Mouse (Mus musculus) myocyte (in vitro differentiated cells): ENCODE measurements around the gene Snx29. TPM values are rescaled to one million over a fixed set of nuclear protein-coding genes. Genes with fewer than 3 reads are reported as not detected.
A peak's percentile ranks its signal among the peaks of the same experiment; 100 is the strongest.

Source experiments
- H3K27me3 ChIP-seq: one replicate; pipeline ENCODE4 v1.6.1; 2011; ENCODE audit not compliant: control insufficient read depth, insufficient read depth, insufficient read length
- H3K36me3 ChIP-seq: one replicate; pipeline ENCODE4 v1.6.1; 2011; ENCODE audit not compliant: control insufficient read depth, insufficient read depth
- H3K4me2 ChIP-seq: one replicate; pipeline ENCODE4 v1.6.1; 2011; ENCODE audit warnings: low read depth, control low read depth
- H3K4me3 ChIP-seq: one replicate; pipeline ENCODE4 v1.5.1; 2011; ENCODE audit warnings: mild to moderate bottlenecking, control low read depth, moderate library complexity
- H3K79me2 ChIP-seq: one replicate; pipeline ENCODE4 v1.6.1; 2011; ENCODE audit not compliant: control insufficient read depth, insufficient read depth
- H3ac ChIP-seq: one replicate; pipeline ENCODE4 v1.6.1; 2011; ENCODE audit not compliant: control insufficient read depth, insufficient read length
- CEBPB ChIP-seq: IDR thresholded peaks from 2 replicates; pipeline ENCODE4 v1.6.1; 2011; ENCODE audit warnings: mild to moderate bottlenecking, moderate library complexity; ENCODE audit not compliant: poor library complexity, insufficient read depth, severe bottlenecking
- E2F4 ChIP-seq: IDR thresholded peaks from one replicate; pipeline ENCODE4 v1.6.1; 2011; ENCODE audit warnings: mild to moderate bottlenecking, control low read depth, moderate library complexity; ENCODE audit not compliant: insufficient read depth
- MAX ChIP-seq: IDR thresholded peaks from one replicate; pipeline ENCODE4 v1.6.1; 2011; ENCODE audit warnings: low read depth, mild to moderate bottlenecking, control low read depth
- MYOD1 ChIP-seq, 3 experiments: IDR thresholded peaks; one replicate each; pipeline ENCODE4 v1.6.1; 2011; ENCODE audit warnings: control low read depth in 2 of 3, low read depth in 2 of 3, mild to moderate bottlenecking in 2 of 3, moderate library complexity in 1 of 3; ENCODE audit not compliant: insufficient read length in 2 of 3, control insufficient read depth in 1 of 3
- MYOG ChIP-seq, 3 experiments: IDR thresholded peaks; one replicate each; pipeline ENCODE4 v1.6.1; 2011; ENCODE audit warnings: control low read depth in 2 of 3, low read depth in 2 of 3, mild to moderate bottlenecking in 2 of 3; ENCODE audit not compliant: insufficient read length in 2 of 3, control insufficient read depth in 1 of 3, insufficient read depth in 1 of 3
- POLR2A ChIP-seq: IDR thresholded peaks from one replicate; pipeline ENCODE4 v1.6.1; 2011; ENCODE audit warnings: low read depth, mild to moderate bottlenecking, control low read depth, moderate library complexity; ENCODE audit not compliant: insufficient read length
- POLR2AphosphoS2 ChIP-seq: IDR thresholded peaks from one replicate; pipeline ENCODE4 v1.6.1; 2011; ENCODE audit warnings: low read depth, control low read depth; ENCODE audit not compliant: insufficient read length
- REST ChIP-seq: IDR thresholded peaks from one replicate; pipeline ENCODE4 v1.6.1; 2011; ENCODE audit warnings: mild to moderate bottlenecking, control low read depth, moderate library complexity; ENCODE audit not compliant: insufficient read depth, insufficient read length
- SRF ChIP-seq: IDR thresholded peaks from one replicate; pipeline ENCODE4 v1.6.1; 2011; ENCODE audit warnings: low read depth; ENCODE audit not compliant: control insufficient read depth, insufficient read length
- TCF12 ChIP-seq: IDR thresholded peaks from one replicate; pipeline ENCODE4 v1.6.1; 2011; ENCODE audit warnings: mild to moderate bottlenecking, control low read depth; ENCODE audit not compliant: poor library complexity, insufficient read depth, severe bottlenecking
- TCF3 ChIP-seq: IDR thresholded peaks from one replicate; pipeline ENCODE4 v1.6.1; 2011; ENCODE audit warnings: low read depth, control low read depth; ENCODE audit not compliant: insufficient read length
- USF1 ChIP-seq: IDR thresholded peaks from one replicate; pipeline ENCODE4 v1.6.1; 2011; ENCODE audit warnings: low read depth, mild to moderate bottlenecking, control low read depth, moderate library complexity
- polyA plus RNA-seq: library from polyadenylated mRNA; unstranded; fragments of >200 nt; fragmentation: generic; extraction: Trizol; gene quantifications from one replicate; pipeline ENCODE4 v1.2.1, GENCODE M21; 2012; ENCODE audit warnings: missing spikeins

The Snx29 gene
- polyA plus RNA-seq, 1 experiment: 1.7 TPM

- H3K79me2 ChIP-seq: no peaks in the 10 kb centered on the region
- H3K4me2 ChIP-seq: no peak overlapping the region
- TF ChIP-seq TCF12: no peak
- TF ChIP-seq POLR2AphosphoS2: no peak
- no peak for TF ChIP-seq MAX
- TF ChIP-seq MYOG (IDR thresholded peaks at IDR 0.05; ENCODE audit: control insufficient read depth in 1 of 3, insufficient read depth in 1 of 3, insufficient read length in 2 of 3, low read depth in 2 of 3): no peak
- no peak for TF ChIP-seq CEBPB
- peak; percentile 91 for TF ChIP-seq REST
- H3ac ChIP-seq: no peak overlapping the region
- H3K36me3 ChIP-seq: no peaks in the 10 kb centered on the region
- H3K4me3 ChIP-seq: no peak overlapping the region
- no peaks in the 10 kb centered on the region for H3K27me3 ChIP-seq
These were observed 415.6 kb downstream of the Snx29 start for GRCm38 (mm10) chr16:11738341-11738740.

DNA sequence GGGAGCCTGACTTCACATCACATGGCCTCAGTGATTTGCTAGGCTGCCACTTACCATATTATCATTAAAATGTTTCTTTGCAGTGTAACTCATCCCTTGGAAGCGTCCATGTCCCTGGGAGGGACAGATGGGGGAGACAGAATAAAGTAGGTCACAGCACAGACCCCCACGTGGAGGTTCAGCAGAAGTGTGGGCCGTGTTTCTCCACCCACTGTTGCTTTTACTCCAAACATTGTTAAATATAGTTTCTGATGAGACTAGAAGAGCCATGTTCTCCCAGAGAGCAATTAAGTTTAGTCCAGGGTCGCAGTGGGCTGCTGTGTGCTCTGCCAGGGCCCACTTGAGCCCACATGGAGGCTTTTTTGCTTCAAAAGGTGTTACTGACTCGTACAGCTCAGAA lies 419.2 kb downstream of the Snx29 start:
- TF ChIP-seq CEBPB (no peak), POLR2A (no peak), E2F4 (no peak), TCF3 (no peak), MYOD1 (IDR thresholded peaks at IDR 0.05; ENCODE audit: control insufficient read depth in 1 of 3, insufficient read length in 2 of 3, low read depth in 2 of 3) (no peak), SRF (no peak), USF1 (no peak), REST (no peak)
- H3K36me3 ChIP-seq: no peaks in the 10 kb centered on the region

GRCm38 (mm10) chr16:11742351-11742750 lies 419.6 kb downstream of the Snx29 start:
- no peaks in the 10 kb centered on the region for H3K79me2 ChIP-seq
- H3ac ChIP-seq: no peak overlapping the region
- no peak overlapping the region for H3K4me2 ChIP-seq
- H3K4me3 ChIP-seq: no peak overlapping the region
- no peaks in the 10 kb centered on the region for H3K36me3 ChIP-seq
- TF ChIP-seq MYOD1 (IDR thresholded peaks at IDR 0.05; ENCODE audit: control insufficient read depth in 1 of 3, insufficient read length in 2 of 3, low read depth in 2 of 3) (no peak), E2F4 (no peak), POLR2A (no peak), MAX (no peak), MYOG (IDR thresholded peaks at IDR 0.05; ENCODE audit: control insufficient read depth in 1 of 3, insufficient read depth in 1 of 3, insufficient read length in 2 of 3, low read depth in 2 of 3) (no peak), CEBPB (no peak), SRF (no peak)
- H3K27me3 ChIP-seq: no peaks in the 10 kb centered on the region

More for the DNA sequence above, 419.2 kb downstream of the Snx29 start:
- Histone ChIP-seq H3K27me3 (no peaks in the 10 kb centered on the region), H3K79me2 (no peaks in the 10 kb centered on the region), H3K4me2 (no peak overlapping the region), H3K4me3 (no peak overlapping the region), H3ac (no peak overlapping the region)

DNA sequence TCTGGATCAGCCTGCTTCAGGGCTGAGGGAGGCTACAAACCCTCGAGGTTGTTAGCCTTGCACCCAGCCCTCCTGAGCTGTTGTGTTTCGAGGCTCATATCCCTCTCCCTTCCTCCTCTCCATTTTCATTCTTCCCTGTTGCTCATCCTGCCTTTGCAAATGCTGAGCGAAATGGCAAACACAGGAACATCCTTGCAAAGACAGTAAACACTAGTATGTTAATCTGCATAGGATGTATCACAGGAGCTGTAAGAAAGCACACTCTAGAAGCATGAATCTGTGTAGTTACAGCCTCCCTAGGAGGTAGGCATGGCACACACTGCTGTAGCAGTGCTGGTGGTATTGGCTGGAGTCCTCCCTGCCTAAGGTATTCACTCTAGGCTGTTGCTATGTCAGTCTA lies 420.3 kb downstream of the Snx29 start:
- no peak overlapping the region for H3K4me2 ChIP-seq
- no peak overlapping the region for H3K4me3 ChIP-seq
- TF ChIP-seq TCF3 (no peak), MYOD1 (IDR thresholded peaks at IDR 0.05; ENCODE audit: control insufficient read depth in 1 of 3, insufficient read length in 2 of 3, low read depth in 2 of 3) (no peak), POLR2A (no peak), E2F4 (no peak)
- no peaks in the 10 kb centered on the region for H3K27me3 ChIP-seq
- no peaks in the 10 kb centered on the region for H3K36me3 ChIP-seq
- H3ac ChIP-seq: no peak overlapping the region
- no peaks in the 10 kb centered on the region for H3K79me2 ChIP-seq

DNA sequence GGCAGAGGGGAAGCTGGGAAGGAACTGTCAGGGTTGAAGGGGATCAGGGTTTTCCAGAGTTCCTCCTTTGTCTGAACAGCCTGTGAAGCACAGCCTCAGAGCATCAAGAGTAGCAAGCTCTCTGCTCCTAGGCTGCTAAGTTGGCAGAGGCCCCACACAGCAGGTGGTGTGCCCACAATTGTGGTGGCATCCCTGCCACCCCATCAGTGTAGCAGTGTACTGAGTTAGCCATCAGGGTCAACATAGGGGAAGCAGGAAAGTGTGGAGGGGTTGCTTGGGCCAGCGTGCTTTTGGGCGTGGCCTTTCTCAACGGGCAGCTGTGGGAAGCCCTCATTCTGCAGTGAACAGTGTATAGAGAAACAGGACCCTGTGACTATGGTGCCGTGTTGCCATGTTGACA lies 421.0 kb downstream of the Snx29 start:
- no peak for TF ChIP-seq POLR2A
- no peak for TF ChIP-seq E2F4
- peak in 2 of 3 experiments; percentile 80 to 82 for TF ChIP-seq MYOG (IDR thresholded peaks at IDR 0.05; ENCODE audit: control insufficient read depth in 1 of 3, insufficient read depth in 1 of 3, insufficient read length in 2 of 3, low read depth in 2 of 3)
- no peak for TF ChIP-seq SRF
- TF ChIP-seq MYOD1 (IDR thresholded peaks at IDR 0.05; ENCODE audit: control insufficient read depth in 1 of 3, insufficient read length in 2 of 3, low read depth in 2 of 3): peak in 2 of 3 experiments; percentile 67 to 91
- no peak for TF ChIP-seq REST
- no peak for TF ChIP-seq CEBPB
- H3K4me2 ChIP-seq: no peak overlapping the region
- H3K27me3 ChIP-seq: no peaks in the 10 kb centered on the region
- H3K79me2 ChIP-seq: no peaks in the 10 kb centered on the region
- H3ac ChIP-seq: no peak overlapping the region
- no peak overlapping the region for H3K4me3 ChIP-seq
- no peaks in the 10 kb centered on the region for H3K36me3 ChIP-seq
